Comparison of ENCODE assay signal across 8 mouse cellular contexts in the genomic region with DNA sequence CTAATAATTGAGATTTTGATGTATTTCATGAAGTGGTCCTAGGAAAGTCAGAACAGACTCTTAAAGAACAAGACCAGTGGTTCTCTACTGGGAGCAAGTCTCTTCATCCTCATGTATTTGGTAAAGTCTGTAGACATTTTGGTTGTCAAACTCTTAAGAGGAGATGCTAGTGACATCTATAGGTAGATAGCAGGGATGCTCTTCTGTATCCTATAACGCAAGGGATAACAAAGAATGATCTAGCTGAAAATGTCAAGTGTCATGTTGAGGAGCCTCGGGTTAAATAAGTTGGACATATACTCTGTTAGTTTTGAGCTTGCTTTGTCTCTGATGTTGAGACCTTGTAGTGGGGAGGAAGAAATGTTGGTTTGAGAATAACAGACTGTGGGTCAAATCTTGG. TPM values are rescaled to one million over a fixed set of nuclear protein-coding genes. Genes with fewer than 3 reads are reported as not detected.
DNase-seq lines count a peak whose midpoint lies in the region; ATAC-seq and TF ChIP-seq lines count a peak whose summit lies in the region.

No protein-coding gene starts in this region.

- WGBS in kidney, postnatal 0 days, result 8% methylated on average over 2 of the region's 2 CpGs
- WGBS in hindbrain, embryonic 13.5 days, result 19% methylated on average over 2 of the region's 2 CpGs
- WGBS in midbrain, embryonic 15.5 days, result 12% methylated on average over 2 of the region's 2 CpGs

- no peaks in the 10 kb centered on the region for H3K9me3 ChIP-seq in kidney, postnatal 0 days (replicated peaks; ENCODE audit: low read length)
- H3K9me3 ChIP-seq in hindbrain, embryonic 13.5 days, result no peaks in the 10 kb centered on the region
- H3K9me3 ChIP-seq in midbrain, embryonic 15.5 days, result no peaks in the 10 kb centered on the region

- H3K9ac ChIP-seq in kidney, postnatal 0 days (ENCODE audit: low read depth, low read length), result peak overlapping the region; percentile 99
- H3K9ac ChIP-seq in hindbrain, embryonic 13.5 days, result peak overlapping the region; percentile 100
- H3K9ac ChIP-seq in midbrain, embryonic 15.5 days, result peak overlapping the region; percentile 96

- H3K4me3 ChIP-seq in kidney, postnatal 0 days (replicated peaks; ENCODE audit: low read depth, low read length), result peak overlapping the region; percentile 98
- H3K4me3 ChIP-seq in hindbrain, embryonic 13.5 days, result peak overlapping the region; percentile 87
- H3K4me3 ChIP-seq in midbrain, embryonic 15.5 days, result peak overlapping the region; percentile 93

- peak overlapping the region; percentile 50 for H3K4me2 ChIP-seq in kidney, postnatal 0 days (ENCODE audit: low read length)
- peak overlapping the region; percentile 92 for H3K4me2 ChIP-seq in hindbrain, embryonic 13.5 days
- peak overlapping the region; percentile 84 for H3K4me2 ChIP-seq in midbrain, embryonic 15.5 days

- ATAC-seq in kidney, postnatal 0 days (replicated peaks; ENCODE audit: low FRiP score, low read depth), result no peak
- no peak for ATAC-seq in hindbrain, embryonic 13.5 days (ENCODE audit: low FRiP score)
- no peak for ATAC-seq in midbrain, embryonic 15.5 days (replicated peaks)

- peaks cover 29% of the 10 kb centered on the region for H3K36me3 ChIP-seq in kidney, postnatal 0 days (ENCODE audit: insufficient read depth, low read length)
- H3K36me3 ChIP-seq in hindbrain, embryonic 13.5 days, result peaks cover 46% of the 10 kb centered on the region
- H3K36me3 ChIP-seq in midbrain, embryonic 15.5 days (replicated peaks), result peaks cover 32% of the 10 kb centered on the region

- peaks cover 14% of the 10 kb centered on the region for H3K4me1 ChIP-seq in kidney, postnatal 0 days (replicated peaks; ENCODE audit: insufficient read depth, low read length)
- peaks cover 41% of the 10 kb centered on the region for H3K4me1 ChIP-seq in hindbrain, embryonic 13.5 days (replicated peaks)
- H3K4me1 ChIP-seq in midbrain, embryonic 15.5 days, result peaks cover 40% of the 10 kb centered on the region

- H3K27me3 ChIP-seq in kidney, postnatal 0 days (ENCODE audit: insufficient read depth, low read length), result no peaks in the 10 kb centered on the region
- no peaks in the 10 kb centered on the region for H3K27me3 ChIP-seq in hindbrain, embryonic 13.5 days
- no peaks in the 10 kb centered on the region for H3K27me3 ChIP-seq in midbrain, embryonic 15.5 days (replicated peaks)

- no peak overlapping the region for H3K27ac ChIP-seq in kidney, postnatal 0 days
- H3K27ac ChIP-seq in hindbrain, embryonic 13.5 days, result no peak overlapping the region
- H3K27ac ChIP-seq in midbrain, embryonic 15.5 days, result no peak overlapping the region

- DNase-seq in kidney, postnatal 0 days (ENCODE audit: low spot score), result peak; percentile 17
- DNase-seq in kidney, postnatal 4 days, result no peak
- DNase-seq in adipocyte (ENCODE audit: low spot score), result peak; percentile 45
- no peak for DNase-seq in urinary bladder, postnatal 25 days (ENCODE audit: low spot score)
- DNase-seq in cerebellum, postnatal 25 days, result no peak
- no peak for DNase-seq in kidney, adult 18-20 months

- no peak for TF ChIP-seq CTCF in kidney, postnatal 0 days (IDR thresholded peaks at IDR 0.05; ENCODE audit: low read depth)

RNA-seq across cellular contexts. Expression of gene Trir, which starts 1.3 kb away (rescaled TPM):
- 120 and 131 TPM in 2 replicates for polyA plus RNA-seq in kidney, postnatal 0 days (2015; fragmentation: Nextera tagmentation; extraction: Ambion mirVana)
- polyA plus RNA-seq in hindbrain, embryonic 13.5 days (2015; fragmentation: Nextera tagmentation; extraction: Ambion mirVana), result 139 and 141 TPM in 2 replicates
- polyA plus RNA-seq in midbrain, embryonic 15.5 days (2015; fragmentation: Nextera tagmentation; extraction: Ambion mirVana), result 121 and 124 TPM in 2 replicates

RNA-seq across cellular contexts. Expression of gene Asna1, which starts 2.8 kb away (rescaled TPM):
- 116 and 125 TPM in 2 replicates for polyA plus RNA-seq in kidney, postnatal 0 days (2015; fragmentation: Nextera tagmentation; extraction: Ambion mirVana)
- polyA plus RNA-seq in hindbrain, embryonic 13.5 days (2015; fragmentation: Nextera tagmentation; extraction: Ambion mirVana), result 151 and 157 TPM in 2 replicates
- polyA plus RNA-seq in midbrain, embryonic 15.5 days (2015; fragmentation: Nextera tagmentation; extraction: Ambion mirVana), result 146 and 159 TPM in 2 replicates

RNA-seq across cellular contexts. Expression of gene Tnpo2, which starts 8.8 kb away (rescaled TPM):
- polyA plus RNA-seq in kidney, postnatal 0 days (2015; fragmentation: Nextera tagmentation; extraction: Ambion mirVana), result 19.0 and 19.4 TPM in 2 replicates
- 48.8 and 54.7 TPM in 2 replicates for polyA plus RNA-seq in hindbrain, embryonic 13.5 days (2015; fragmentation: Nextera tagmentation; extraction: Ambion mirVana)
- 64.2 and 71.0 TPM in 2 replicates for polyA plus RNA-seq in midbrain, embryonic 15.5 days (2015; fragmentation: Nextera tagmentation; extraction: Ambion mirVana)

RNA-seq across cellular contexts. Expression of gene Best2, which starts 13.6 kb away (rescaled TPM):
- not detected in 2 replicates for polyA plus RNA-seq in kidney, postnatal 0 days (2015; fragmentation: Nextera tagmentation; extraction: Ambion mirVana)
- polyA plus RNA-seq in hindbrain, embryonic 13.5 days (2015; fragmentation: Nextera tagmentation; extraction: Ambion mirVana), result not detected in 2 replicates
- polyA plus RNA-seq in midbrain, embryonic 15.5 days (2015; fragmentation: Nextera tagmentation; extraction: Ambion mirVana), result not detected in 2 replicates

RNA-seq across cellular contexts. Expression of gene Fbxw9, which starts 31.9 kb away (rescaled TPM):
- polyA plus RNA-seq in kidney, postnatal 0 days (2015; fragmentation: Nextera tagmentation; extraction: Ambion mirVana), result 35.2 and 38.5 TPM in 2 replicates
- 59.2 and 66.2 TPM in 2 replicates for polyA plus RNA-seq in hindbrain, embryonic 13.5 days (2015; fragmentation: Nextera tagmentation; extraction: Ambion mirVana)
- polyA plus RNA-seq in midbrain, embryonic 15.5 days (2015; fragmentation: Nextera tagmentation; extraction: Ambion mirVana), result 84.5 and 86.2 TPM in 2 replicates

Comparison
In these comparisons a context has a peak if more than half of its experiments do, and no peak if none do; other contexts are left out.
1. DNase-seq: peak in kidney, postnatal 0 days (single experiment) and adipocyte (single experiment); none in kidney, postnatal 4 days (0 of 2), urinary bladder, postnatal 25 days (single experiment), cerebellum, postnatal 25 days (0 of 2) and kidney, adult 18-20 months (single experiment).
2. Peak in every context shown above with its lines, with median percentiles within 50 percentile points of each other: H3K4me2 ChIP-seq, H3K4me3 ChIP-seq and H3K9ac ChIP-seq.